Mouse (Mus musculus) left cerebral cortex, adult 8-10 months (tissue): Measurements from ENCODE around the gene Myo5a. TPM values are rescaled to one million over a fixed set of nuclear protein-coding genes. Genes with fewer than 3 reads are reported as not detected.
A peak's percentile ranks its signal among the peaks of the same experiment; 100 is the strongest.
"Not testable (repeated sequence)": the region's sequence is repeated elsewhere in the genome, so short reads cannot be mapped to it uniquely, and the experiment has no call there.

Experiments used
- DNase-seq, 2 experiments: peaks; one replicate each; pipeline ENCODE4 v3.0.0; 2022; ENCODE audit warnings: low spot score in 2 of 2
- total RNA-seq, 4 experiments: library from RNA; stranded (reverse); gene quantifications; 2 replicates each; pipeline ENCODE4 v1.2.4; 2022

Gene Myo5a
- total RNA-seq, 4 experiments from 2014 or later: 288 to 326 (median 308) TPM

GRCm38 (mm10) chr9:75244527-75244926, 173.7 kb downstream of the Myo5a start:
- no peak for DNase-seq

GRCm38 (mm10) chr9:75246080-75246930, 175.5 kb downstream of the Myo5a start:
- DNase-seq: no peak

- DNase-seq: peak in 1 of 2 experiments; percentile 74
Measured at GRCm38 (mm10) chr9:75247870-75248269, 177.1 kb downstream of the Myo5a start.

GRCm38 (mm10) chr9:75248359-75248758, 177.5 kb downstream of the Myo5a start:
- DNase-seq: no peak

GRCm38 (mm10) chr9:75248874-75249273, 178.1 kb downstream of the Myo5a start:
- DNase-seq: no peak

GRCm38 (mm10) chr9:75253158-75253557, 182.3 kb downstream of the Myo5a start:
- not testable (repeated sequence) for DNase-seq

GRCm38 (mm10) chr9:75253766-75254165, 183.0 kb downstream of the Myo5a start:
- DNase-seq: no peak

- DNase-seq: peak in 1 of 2 experiments; percentile 82
Measured at GRCm38 (mm10) chr9:75254196-75254955, 183.6 kb downstream of the Myo5a start.

GRCm38 (mm10) chr9:75255820-75256545, 185.2 kb downstream of the Myo5a start:
- DNase-seq: no peak

- DNase-seq: no peak
Measured at GRCm38 (mm10) chr9:75258792-75259191, 188.0 kb downstream of the Myo5a start.

- DNase-seq: no peak
Measured at GRCm38 (mm10) chr9:75259656-75260055, 188.8 kb downstream of the Myo5a start.

GRCm38 (mm10) chr9:75261332-75261872, 190.6 kb downstream of the Myo5a start:
- no peak for DNase-seq

- no peak for DNase-seq
Measured at GRCm38 (mm10) chr9:75262235-75262826, 191.5 kb downstream of the Myo5a start.

- no peak for DNase-seq
Measured at GRCm38 (mm10) chr9:75264008-75264718, 193.3 kb downstream of the Myo5a start.

- no peak for DNase-seq
Measured at GRCm38 (mm10) chr9:75267147-75267546, 196.3 kb downstream of the Myo5a start.

- no peak for DNase-seq
Measured at GRCm38 (mm10) chr9:75270382-75270781, 199.6 kb downstream of the Myo5a start.

GRCm38 (mm10) chr9:75271539-75271938, 200.7 kb downstream of the Myo5a start:
- DNase-seq: no peak
